Mouse (Mus musculus): ENCODE results near the gene Tbc1d22a.

DNA sequence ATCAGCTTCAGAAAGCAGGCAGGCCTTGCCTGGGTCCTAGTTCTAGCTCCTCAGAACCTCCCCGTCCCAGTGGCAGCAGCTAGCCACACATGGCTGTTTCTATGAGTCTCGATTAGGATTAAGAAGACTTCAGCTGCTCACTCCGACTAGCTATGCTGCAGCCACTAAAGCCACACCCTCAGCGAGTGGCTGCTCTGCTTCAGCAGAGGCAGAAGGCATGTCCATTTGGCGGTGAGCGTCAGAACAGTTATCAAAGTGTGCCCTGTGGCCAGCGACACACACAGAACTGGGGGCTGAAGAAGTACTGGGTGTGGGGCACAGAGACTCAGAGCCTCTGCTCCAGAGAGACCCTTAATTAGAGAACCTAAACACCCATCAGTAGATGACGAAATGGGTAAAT, 210.7 kb downstream of the Tbc1d22a start:
- no peak for TF ChIP-seq CTCF (IDR thresholded peaks at IDR 0.05; ENCODE audit: low read depth, low read length)
- no peak for TF ChIP-seq POLR2A (IDR thresholded peaks at IDR 0.05; ENCODE audit: borderline replicate concordance, low read depth, low read length)

All from bone marrow macrophage, adult 2 months (primary cell).